Mouse (Mus musculus): ENCODE measurements around the gene Dars.
"Not testable (repeated sequence)": the region's sequence is repeated elsewhere in the genome, so short reads cannot be mapped to it uniquely, and the experiment has no call there.

Dars gene

DNA sequence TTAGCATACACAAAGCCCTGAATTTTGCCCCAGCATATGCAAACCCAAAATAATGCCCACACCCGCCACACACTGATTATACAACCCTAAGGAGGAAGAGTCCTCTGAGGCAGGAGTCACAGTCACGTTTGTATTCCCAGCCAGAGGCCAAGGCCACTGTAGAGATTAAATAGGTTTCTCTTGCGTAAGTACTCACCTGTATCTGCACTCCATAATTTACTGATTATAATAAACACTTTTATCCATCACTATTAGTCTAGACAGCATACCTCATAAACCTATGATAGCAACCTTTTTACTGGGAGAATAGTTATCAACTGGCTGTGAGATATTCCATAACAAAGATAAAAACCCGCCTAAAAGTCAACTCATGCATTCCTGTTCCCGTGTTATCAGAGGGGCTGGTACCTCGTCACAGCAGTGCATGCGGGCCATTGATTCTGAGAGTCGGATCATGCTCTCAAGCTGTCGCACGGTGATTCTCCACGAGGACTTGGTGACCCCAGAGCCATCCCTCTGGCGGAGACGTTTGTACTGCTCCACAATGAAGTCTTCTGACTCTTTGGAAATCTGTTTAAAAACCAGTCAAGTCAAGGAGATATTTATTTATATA lies 79.4 kb downstream of the Dars start:
- DNase-seq, result no peak

DNA sequence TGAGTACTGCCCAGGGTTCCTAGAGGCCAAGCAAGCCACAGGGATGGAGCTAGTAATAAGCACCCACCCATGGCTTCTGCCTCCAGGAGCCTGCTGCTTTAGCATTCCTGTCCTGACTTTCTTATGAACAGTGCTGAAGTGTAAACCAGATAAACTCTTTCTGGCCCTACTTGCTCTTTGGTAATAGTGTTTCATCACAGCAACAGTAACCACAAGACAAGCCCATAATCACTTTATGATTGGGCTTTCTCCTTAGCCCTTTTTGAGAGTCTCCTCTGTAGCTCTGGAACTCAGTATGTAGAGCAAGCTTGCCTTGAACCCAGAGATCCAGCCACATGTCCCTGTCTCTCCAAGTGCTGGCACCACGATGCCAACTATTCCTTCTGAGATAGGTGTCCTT lies 86.9 kb downstream of the Dars start:
- DNase-seq, result no peak

DNA sequence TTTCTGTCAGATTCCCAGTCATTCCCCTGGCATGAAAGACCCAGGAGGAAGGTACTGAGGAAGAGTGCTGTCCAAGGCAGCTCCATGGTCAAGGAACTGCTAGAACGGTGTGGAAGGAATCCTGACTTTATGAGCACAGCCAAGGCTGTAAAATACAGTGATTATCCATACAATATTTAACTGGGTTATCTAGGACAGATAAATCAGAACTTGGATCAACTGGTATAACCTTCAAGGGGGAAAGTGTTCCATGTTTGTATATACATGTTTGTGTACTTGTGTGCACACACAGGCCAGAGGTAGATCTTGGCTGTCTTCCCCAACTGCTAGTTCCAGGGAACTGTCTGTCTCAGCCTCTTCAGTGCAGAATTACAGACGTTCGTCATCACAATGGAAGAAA lies 89.0 kb downstream of the Dars start, which contains the start of gene Lct:
Gene Lct (minus strand): TSS at position 101 of the 400 bp plus-strand sequence.
- DNase-seq, result no peak

DNA sequence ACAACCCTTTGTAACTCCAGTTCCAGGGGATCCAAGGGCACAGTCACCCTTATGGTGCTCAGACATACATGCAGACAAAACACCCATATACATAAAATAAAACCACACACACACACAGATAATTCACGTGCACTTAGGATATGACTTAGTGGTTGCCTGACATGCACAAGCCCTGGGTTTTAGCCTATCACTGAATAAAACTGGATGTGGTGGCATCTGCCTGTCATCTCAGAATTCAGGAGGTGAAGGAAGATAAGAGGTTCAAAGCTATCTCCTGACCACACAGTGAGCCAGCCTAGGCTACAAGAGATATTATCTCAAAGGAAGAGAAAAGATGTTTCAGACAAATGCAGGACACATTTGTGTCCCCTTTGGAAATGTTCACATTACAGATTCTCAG lies 90.0 kb downstream of the Dars start:
- no peak for DNase-seq

DNA sequence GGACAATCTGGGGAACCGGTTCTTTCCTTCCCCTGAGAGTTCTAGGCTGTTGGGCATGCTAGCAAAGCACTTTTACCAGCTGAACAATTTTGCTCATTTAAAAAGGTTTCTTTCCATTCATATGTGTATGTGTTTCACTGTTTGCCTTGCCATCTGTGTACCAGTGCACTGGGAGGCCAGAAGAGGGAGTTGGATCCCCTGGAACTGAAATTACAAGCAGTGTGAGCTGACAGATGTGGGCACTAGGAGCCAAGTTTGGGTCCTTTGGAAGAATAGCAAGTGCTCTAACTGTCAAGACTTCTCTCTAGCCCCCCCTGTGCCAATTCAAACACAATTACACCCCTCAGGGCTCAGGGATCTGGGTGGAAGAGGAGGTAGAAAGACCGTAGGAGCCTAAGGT lies 92.4 kb downstream of the Dars start:
- DNase-seq, result no peak

DNA sequence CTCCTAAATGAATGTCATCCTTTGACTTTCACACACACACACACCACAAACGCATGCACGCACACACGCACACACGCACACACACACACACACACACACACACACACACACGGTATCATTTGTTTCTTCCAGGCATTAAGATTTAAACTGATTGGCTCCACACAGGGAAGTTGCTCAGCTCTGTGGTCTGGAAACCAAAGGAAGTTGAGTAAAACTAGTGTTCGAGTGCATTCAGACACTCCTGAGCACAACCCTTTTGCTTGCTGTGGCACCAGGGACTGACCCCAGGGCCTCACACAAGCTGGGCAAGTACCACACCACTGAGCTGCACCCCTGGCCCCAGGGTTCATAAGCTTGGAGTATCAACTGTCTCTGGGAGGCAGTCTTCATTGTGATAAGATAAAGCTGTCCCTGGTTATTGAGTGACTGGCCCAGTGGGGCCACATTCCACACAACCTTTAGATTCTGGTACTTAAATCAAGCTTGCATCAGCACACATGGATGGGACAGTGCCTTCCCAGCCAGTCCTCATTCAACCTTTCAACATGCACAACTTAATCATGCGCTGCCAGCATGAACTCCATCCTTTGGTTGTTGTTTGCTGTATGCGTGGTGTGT lies 94.0 kb downstream of the Dars start:
- DNase-seq, result no peak

DNA sequence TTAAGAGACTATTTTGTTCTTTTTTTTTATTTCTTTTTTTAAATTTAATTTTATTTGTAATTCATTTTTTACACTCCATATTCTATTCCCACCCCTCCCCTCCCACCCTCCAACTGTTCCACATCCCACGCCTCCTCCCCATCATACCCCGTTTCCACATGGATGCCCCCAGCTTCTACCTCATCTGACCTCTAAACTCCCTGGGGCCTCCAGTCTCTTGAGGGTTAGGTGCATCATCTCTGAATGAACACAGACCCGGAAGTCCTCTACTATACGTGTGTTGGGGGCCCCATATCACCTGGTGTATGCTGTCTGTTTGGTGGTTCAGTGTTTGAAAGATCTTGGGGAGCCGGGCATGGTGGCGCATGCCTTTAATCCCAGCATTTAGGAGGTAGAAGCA lies 97.9 kb downstream of the Dars start:
- DNase-seq, result not testable (repeated sequence)

DNA sequence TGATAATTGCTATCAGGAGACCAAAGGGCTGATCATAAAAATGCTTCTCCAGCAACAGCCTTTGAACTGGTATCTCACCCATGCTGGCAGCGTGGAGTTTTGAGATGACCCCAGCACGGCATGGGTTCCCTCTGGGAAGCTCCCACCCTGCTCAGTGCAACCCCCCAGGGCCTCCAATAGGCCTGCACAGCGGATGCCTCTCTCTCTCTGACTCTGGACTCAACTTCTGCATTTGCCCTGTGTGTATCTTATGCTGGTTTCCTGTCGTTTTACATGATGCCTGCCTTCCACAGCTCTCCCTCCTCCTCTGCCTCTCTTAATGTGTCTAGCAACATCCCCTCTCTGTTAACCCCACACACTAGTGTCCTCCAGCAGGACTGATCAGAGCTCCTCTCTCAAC lies 102.5 kb downstream of the Dars start:
- DNase-seq, result no peak
